Mouse (Mus musculus) layer of hippocampus, adult 9-10 months (tissue): ENCODE results near the gene Zfp955a.
"Not testable (repeated sequence)": the region's sequence is repeated elsewhere in the genome, so short reads cannot be mapped to it uniquely, and the experiment has no call there.

ENCODE experiments used
- DNase-seq: peaks from one replicate; pipeline ENCODE4 v3.0.0; 2022; ENCODE audit warnings: low spot score

Gene Zfp955a

DNA sequence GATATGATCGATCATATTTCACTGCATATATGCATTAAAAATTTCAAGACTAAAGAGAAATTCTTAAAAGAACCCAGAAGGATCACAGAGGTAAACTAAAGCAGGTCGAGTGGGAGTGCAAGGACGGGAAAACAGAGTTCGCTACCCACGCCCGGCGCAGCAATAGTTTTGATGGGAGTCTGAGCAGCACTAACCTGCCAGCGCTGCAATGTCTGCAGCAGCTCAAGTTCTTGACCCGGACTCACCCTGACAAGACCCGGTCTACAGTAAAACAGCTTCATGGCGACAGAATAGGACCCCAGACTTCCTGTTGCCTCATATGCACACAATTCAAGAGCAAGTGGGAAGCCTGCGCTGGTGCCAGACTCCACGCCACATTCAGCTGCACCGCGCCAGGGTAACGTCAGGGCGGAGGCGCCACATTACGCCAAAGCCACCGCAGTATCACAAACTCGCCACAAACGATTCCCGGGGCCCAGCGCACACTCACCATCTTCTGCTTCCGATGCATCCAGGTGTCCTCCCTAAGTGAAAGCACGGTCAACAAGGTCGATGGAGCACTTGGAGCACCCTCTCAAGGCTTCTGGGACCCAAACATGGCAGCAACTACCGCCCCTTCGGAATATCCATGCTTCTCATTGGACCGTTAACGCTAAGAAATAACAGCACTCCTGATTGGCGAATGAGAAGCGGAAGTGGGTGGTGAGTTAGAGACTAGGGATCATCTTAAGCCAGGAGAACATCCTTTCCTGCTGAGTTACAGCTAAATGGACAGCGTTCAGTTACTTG, at the start of gene Zfp955a:
Gene Zfp955a, minus strand, starts transcription at position 616 of the 789 bp plus-strand sequence.
- not testable (repeated sequence) for DNase-seq

GRCm38 (mm10) chr17:33289876-33290149, 34.9 kb upstream of the Zfp955a start:
- DNase-seq = not testable (repeated sequence)

DNA sequence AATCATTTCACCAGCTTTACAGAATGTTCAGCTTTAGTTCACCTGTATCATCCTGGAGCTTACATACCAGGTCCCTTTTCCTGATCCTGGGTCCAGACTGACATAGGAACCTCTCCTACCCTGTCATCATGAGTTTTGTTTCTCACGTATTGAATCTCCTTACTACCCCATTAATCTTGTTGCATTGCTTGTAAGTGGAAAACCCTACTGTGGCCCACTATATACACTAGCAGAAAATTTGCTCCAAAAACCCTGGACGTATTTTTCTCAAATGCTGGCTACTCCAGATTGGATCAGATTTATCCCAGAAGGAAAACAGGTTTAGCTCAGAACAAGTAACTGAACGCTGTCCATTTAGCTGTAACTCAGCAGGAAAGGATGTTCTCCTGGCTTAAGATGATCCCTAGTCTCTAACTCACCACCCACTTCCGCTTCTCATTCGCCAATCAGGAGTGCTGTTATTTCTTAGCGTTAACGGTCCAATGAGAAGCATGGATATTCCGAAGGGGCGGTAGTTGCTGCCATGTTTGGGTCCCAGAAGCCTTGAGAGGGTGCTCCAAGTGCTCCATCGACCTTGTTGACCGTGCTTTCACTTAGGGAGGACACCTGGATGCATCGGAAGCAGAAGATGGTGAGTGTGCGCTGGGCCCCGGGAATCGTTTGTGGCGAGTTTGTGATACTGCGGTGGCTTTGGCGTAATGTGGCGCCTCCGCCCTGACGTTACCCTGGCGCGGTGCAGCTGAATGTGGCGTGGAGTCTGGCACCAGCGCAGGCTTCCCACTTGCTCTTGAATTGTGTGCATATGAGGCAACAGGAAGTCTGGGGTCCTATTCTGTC, 34.3 kb upstream of the Zfp955a start, which contains the start of gene Zfp955b:
Gene Zfp955b, plus strand, starts transcription at position 506 of the 837 bp plus-strand sequence.
- not testable (repeated sequence) for DNase-seq

GRCm38 (mm10) chr17:33268907-33269306, 14.0 kb upstream of the Zfp955a start:
- no peak for DNase-seq

GRCm38 (mm10) chr17:33264376-33264775, 9.4 kb upstream of the Zfp955a start, which contains the start of gene Olfr63:
Gene Olfr63 (plus strand): TSS chr17:33264676.
- DNase-seq = no peak

DNA sequence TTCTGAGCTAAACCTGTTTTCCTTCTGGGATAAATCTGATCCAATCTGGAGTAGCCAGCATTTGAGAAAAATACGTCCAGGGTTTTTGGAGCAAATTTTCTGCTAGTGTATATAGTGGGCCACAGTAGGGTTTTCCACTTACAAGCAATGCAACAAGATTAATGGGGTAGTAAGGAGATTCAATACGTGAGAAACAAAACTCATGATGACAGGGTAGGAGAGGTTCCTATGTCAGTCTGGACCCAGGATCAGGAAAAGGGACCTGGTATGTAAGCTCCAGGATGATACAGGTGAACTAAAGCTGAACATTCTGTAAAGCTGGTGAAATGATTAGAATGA, 343 bp upstream of the Zfp955a start:
- DNase-seq = not testable (repeated sequence)

GRCm38 (mm10) chr17:33236646-33237045, 18.3 kb downstream of the Zfp955a start:
- DNase-seq = not testable (repeated sequence)

DNA sequence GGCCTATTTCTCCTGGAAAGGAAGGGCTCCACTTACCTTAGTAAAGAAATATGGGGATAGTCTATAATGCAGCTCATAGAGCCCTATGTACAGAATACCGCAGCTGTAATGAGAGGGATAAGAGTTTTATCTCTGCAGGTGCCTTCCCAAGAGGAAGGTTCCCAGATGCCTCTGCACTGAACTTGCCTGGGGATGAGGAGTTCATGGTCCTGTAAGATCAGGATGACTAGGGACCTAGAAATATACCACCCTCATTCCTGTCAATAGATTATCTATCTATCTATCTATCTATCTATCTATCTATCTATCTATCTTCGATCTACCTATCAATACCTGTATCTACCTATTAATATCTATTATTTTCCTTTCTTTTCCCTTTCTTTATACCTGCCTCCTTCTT, 33.4 kb downstream of the Zfp955a start, which contains the start of gene Olfr1564:
Gene Olfr1564, minus strand, starts transcription at position 101 of the 400 bp plus-strand sequence.
- no peak for DNase-seq

DNA sequence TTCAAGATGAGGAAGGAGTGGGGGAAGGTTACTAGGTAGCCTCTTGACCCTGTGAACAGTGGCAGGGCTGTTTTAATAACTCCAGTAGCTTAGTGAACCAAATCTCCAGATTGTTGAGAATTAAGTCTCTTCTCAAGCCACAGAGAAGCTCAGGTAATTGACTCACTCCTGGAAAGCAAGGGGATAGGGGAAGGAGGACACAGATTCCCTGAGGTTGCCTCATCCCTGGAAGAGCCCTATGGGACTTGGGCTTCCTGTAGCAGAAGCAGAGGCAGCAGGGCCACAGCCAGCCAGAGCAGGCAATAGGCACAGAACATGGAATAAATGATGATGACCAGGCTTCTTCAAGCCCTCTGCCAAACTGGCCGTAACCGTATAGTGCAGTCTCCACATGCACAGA, 63.9 kb downstream of the Zfp955a start, which contains the start of gene Olfr239:
Gene Olfr239, plus strand, starts transcription at position 301 of the 400 bp plus-strand sequence.
- not testable (repeated sequence) for DNase-seq
